Mouse (Mus musculus) thymus, adult 2 months (tissue): ENCODE measurements around the gene Phox2b.

Experiments used
- CTCF ChIP-seq: fragments of 200-500 bp; IDR thresholded peaks from 2 replicates; pipeline ENCODE4 v1.5.1; 2012; ENCODE audit warnings: mild to moderate bottlenecking, control low read depth, low read length, moderate library complexity, borderline replicate concordance; ENCODE audit not compliant: control insufficient read depth, poor library complexity, insufficient read depth; ENCODE audit errors: extremely low read depth
- POLR2A ChIP-seq: fragments of 200-500 bp; IDR thresholded peaks from 2 replicates; pipeline ENCODE4 v1.6.1; 2012; ENCODE audit warnings: mild to moderate bottlenecking, low read length, control low read depth, moderate library complexity; ENCODE audit not compliant: control insufficient read depth, poor library complexity, insufficient read depth; ENCODE audit errors: extremely low read depth

GRCm38 (mm10) chr5:67095651-67096377 lies 3.3 kb downstream of the Phox2b start:
- TF ChIP-seq CTCF = no peak
- TF ChIP-seq POLR2A = no peak
